Mouse (Mus musculus) brain, embryonic 14.5 days (tissue): ENCODE results near the gene Yipf1. TPM values are rescaled to one million over a fixed set of nuclear protein-coding genes. Genes with fewer than 3 reads are reported as not detected.
A peak's percentile ranks its signal among the peaks of the same experiment; 100 is the strongest.

Experiments used
- DNase-seq: peaks from one replicate; pipeline ENCODE4 v3.0.0-alpha.2; 2011; ENCODE audit warnings: low read depth
- CTCF ChIP-seq: fragments of 200-500 bp; IDR thresholded peaks from 2 replicates; pipeline ENCODE4 v1.5.1; 2012; ENCODE audit warnings: inconsistent platforms, mild to moderate bottlenecking, moderate library complexity, borderline replicate concordance; ENCODE audit not compliant: insufficient read depth, insufficient read length; ENCODE audit errors: extremely low read depth
- POLR2A ChIP-seq: fragments of 200-500 bp; IDR thresholded peaks from 2 replicates; pipeline ENCODE4 v1.6.1; 2012; ENCODE audit warnings: mild to moderate bottlenecking, inconsistent platforms, borderline replicate concordance; ENCODE audit not compliant: poor library complexity, insufficient read depth, insufficient read length, severe bottlenecking; ENCODE audit errors: extremely low read depth
- polyA plus RNA-seq: library from polyadenylated mRNA; depleted of rRNA; stranded (reverse); fragments of >200 nt; gene quantifications from 2 replicates; pipeline ENCODE4 v1.2.3, GENCODE M21; 2012; rRNA removed

Yipf1 gene
- 39.4 and 40.8 TPM in 2 replicates for polyA plus RNA-seq

DNA sequence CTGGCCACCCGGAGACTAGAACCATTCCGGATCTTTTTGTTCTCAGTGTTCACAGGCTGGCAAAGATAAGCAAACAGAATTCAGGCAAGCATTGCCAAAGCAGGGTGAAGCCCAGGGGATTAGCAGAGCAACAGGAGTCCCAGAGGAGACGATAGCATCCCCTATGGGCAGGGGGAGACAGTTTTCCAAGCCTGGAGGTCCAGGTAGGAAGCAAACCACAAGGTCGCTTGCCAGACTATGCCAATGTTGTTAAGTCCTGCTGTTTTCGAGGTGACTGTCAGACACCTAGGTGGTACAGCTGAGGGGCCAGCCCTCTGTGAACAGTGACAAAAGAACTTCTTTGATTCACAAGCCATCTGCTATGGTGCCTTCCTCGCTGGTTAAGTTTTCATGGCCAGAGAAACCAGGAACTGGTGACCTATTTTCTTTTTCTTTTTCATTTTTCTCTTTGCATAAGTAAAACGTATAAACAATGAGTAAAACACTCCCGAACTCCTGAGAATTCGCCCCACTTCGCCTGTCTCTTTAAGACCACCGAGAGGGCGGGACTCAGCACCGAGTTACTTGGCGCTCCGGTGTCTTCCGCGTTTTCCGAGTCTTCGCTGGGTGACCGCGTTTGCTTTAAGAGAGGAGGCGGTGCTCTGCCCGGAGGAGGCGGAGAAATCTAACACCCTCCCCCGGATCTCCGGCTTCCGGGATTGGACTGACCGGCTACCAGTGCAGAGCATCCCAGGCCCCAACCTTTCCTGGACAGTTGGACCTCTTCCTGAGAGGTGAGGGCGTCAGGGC, at the start of gene Yipf1:
Gene Yipf1 (plus strand): TSS at position 674 of the 789 bp plus-strand sequence.
- peak; percentile 30; the same call in 1 of the 2 replicates for TF ChIP-seq CTCF
- peak; percentile 44; the same call in 1 of the 2 replicates for TF ChIP-seq POLR2A
- peak; percentile 96 for DNase-seq

- TF ChIP-seq POLR2A (no peak), CTCF (no peak)
Measured at GRCm38 (mm10) chr4:107273683-107274082, 40.5 kb upstream of the Yipf1 start.

GRCm38 (mm10) chr4:107274511-107274910, 39.7 kb upstream of the Yipf1 start:
- no peak for DNase-seq
- TF ChIP-seq POLR2A (no peak), CTCF (no peak)

More at GRCm38 (mm10) chr4:107273683-107274082, 40.5 kb upstream of the Yipf1 start:
- DNase-seq = no peak

DNA sequence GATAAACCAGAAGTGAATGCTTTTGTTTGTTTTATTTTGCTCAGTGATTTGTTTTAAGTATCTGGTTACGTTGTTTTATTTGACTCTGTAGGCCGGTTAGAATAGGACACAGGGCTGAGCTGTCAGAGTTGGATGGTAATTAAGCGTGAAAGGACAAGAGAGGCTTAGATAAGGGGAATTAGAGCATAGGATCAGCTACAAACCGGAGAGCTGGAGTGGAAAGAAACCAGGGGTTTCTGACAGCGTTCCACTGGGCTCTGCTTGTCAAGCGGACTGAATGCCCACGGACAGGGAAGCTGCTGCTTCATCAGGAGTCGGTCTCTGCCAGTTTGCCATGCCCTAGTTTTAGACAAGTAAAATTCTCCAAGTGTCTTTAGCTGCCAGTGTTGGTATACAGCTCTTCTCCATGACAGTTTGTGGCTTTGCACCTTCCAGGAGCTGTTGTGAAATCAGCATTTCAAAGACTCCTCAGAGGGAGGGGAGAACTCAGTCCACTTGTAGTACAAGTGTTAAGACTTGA, 35.9 kb upstream of the Yipf1 start:
- TF ChIP-seq POLR2A = no peak
- peak; percentile 76 for DNase-seq

GRCm38 (mm10) chr4:107280843-107281475, 33.2 kb upstream of the Yipf1 start:
- no peak for TF ChIP-seq POLR2A
- no peak for TF ChIP-seq CTCF
- DNase-seq = no peak

DNA sequence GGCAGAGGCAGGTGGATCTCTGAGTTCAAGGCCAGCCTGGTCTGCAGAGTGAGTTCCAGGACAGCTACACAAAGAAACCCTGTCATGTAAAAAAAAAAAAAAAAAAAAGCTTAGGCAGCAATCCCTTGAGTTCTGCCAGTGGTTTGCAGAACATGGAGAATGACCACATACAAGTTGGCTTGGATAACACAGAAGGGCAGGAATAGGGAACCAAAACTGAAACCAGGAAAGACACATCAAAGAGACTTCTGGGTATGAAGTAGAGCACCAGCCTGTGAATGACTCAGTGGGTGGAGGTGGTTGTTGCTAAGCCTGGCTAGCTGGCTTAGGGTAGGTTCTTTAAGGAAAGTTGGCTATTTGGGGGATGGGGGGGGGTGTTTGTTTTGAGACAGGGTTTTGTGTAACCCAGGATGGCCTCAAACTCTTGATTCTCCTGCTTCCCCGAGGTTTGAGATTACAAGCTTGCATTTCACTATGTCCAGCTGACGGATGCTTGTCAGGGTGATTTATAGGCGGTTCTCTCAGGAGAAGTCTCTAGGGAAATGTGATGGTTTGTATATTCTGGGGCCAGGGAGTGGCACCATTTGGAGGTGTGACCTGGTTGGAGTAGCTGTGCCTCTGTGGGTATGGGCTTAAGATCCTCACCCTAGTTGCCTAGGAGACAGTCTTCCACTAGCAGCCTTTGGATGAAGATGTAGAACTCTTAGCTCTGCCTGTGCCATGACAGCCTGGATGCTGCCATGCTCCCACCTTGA, 28.5 kb upstream of the Yipf1 start:
- TF ChIP-seq POLR2A (no peak), CTCF (no peak)
- no peak for DNase-seq

DNA sequence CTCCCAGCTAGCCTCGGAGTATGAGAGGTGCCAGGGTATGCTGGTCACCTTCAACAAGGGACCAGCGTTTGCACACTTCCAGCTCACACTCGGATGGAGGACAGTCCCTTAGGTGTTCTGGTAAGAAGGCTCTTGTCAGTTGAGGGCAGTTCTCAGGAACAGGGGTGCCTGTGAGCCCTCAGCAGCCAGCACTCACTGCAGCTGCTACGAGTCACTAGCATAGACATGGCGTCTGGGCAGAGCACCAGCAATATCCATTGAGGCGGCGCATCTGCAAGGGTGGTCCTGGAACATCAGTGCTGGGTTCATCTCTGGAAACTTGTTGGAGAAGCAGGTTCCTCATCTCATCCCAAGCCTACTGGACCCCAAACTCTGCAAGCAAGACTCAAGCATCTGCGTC, 27.8 kb upstream of the Yipf1 start:
- TF ChIP-seq CTCF (no peak), POLR2A (no peak)
- DNase-seq = no peak

DNA sequence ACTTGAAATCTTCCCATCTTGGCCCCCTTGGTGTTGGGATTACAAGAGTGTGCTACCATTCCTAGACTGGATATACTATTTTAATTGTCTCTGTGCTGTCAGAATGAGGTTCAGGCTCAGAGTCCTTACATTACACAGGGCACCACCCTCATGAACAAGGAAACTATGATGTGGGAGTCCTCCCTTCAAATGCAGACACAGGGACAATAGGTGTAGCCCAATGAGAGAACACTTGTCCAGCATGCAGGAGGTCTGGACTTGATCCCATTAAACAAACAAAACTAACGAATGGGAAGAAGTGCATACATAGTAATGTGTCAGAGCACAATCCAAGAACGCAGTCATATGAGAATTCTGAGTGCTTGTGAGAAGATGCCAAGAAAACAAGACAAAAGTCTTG, 26.6 kb upstream of the Yipf1 start:
- no peak for DNase-seq
- no peak for TF ChIP-seq CTCF
- no peak for TF ChIP-seq POLR2A

GRCm38 (mm10) chr4:107291611-107292272, 22.4 kb upstream of the Yipf1 start:
- peak; percentile 55 for DNase-seq
- TF ChIP-seq CTCF (no peak), POLR2A (no peak)

GRCm38 (mm10) chr4:107292273-107292662, 21.9 kb upstream of the Yipf1 start:
- DNase-seq = no peak
- TF ChIP-seq POLR2A = no peak
- TF ChIP-seq CTCF = no peak

DNA sequence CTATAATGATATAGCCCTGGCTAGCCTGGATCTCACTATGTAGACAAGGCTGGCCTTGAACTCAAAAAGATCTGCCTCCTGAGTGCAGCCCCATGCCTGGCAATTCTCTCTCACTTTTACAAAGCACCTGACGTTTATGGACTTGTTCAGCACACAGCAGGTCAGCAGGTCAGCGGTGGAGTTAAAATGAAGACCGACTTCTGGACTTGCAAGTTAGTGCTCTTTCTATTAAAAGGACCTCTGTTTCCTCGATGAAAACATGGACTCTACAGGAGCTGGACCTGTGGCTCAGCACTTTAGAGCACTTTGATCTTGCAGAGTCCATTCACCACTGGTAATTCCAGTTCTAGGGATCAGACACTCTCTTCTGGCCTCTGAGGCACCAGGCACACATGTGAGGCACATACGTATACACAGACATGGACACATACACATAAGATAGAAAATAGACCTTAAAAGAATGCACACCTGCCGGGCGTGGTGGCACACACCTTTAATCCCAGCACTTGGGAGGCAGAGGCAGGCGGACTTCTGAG, 16.0 kb upstream of the Yipf1 start:
- no peak for DNase-seq
- TF ChIP-seq CTCF (no peak), POLR2A (no peak)

GRCm38 (mm10) chr4:107299779-107300340, 14.3 kb upstream of the Yipf1 start:
- TF ChIP-seq CTCF (no peak), POLR2A (no peak)
- DNase-seq = no peak
